Mouse (Mus musculus) neutrophil, adult 5-6 weeks (primary cell): ENCODE results near the gene Cpe. TPM values are rescaled to one million over a fixed set of nuclear protein-coding genes. Genes with fewer than 3 reads are reported as not detected.

ENCODE experiments used
- ATAC-seq: fragments of 151-379, 151-347 bp; 2 replicates; pipeline ENCODE4 v1.8.0; 2017; ENCODE audit warnings: mild to moderate bottlenecking, moderate TSS enrichment; ENCODE audit not compliant: insufficient number of reproducible peaks, poor library complexity, low FRiP score, severe bottlenecking; ENCODE audit errors: extremely low read depth
- total RNA-seq: library from RNA; stranded (forward); fragments of 200-1000 nt; gene quantifications from 2 replicates; pipeline ENCODE4 v1.2.3, GENCODE M21; 2017

Cpe gene
- total RNA-seq, 1 experiment from 2014 or later = 0.58 TPM

GRCm38 (mm10) chr8:64643382-64643781, 49.5 kb downstream of the Cpe start:
- ATAC-seq = no peak

GRCm38 (mm10) chr8:64642799-64643198, 50.1 kb downstream of the Cpe start:
- no peak for ATAC-seq

GRCm38 (mm10) chr8:64640599-64640998, 52.3 kb downstream of the Cpe start:
- no peak for ATAC-seq

GRCm38 (mm10) chr8:64639676-64640075, 53.2 kb downstream of the Cpe start:
- ATAC-seq = no peak

GRCm38 (mm10) chr8:64634901-64635300, 58.0 kb downstream of the Cpe start:
- ATAC-seq = no peak

GRCm38 (mm10) chr8:64634131-64634865, 58.6 kb downstream of the Cpe start:
- no peak for ATAC-seq

GRCm38 (mm10) chr8:64632169-64632568, 60.7 kb downstream of the Cpe start:
- no peak for ATAC-seq

GRCm38 (mm10) chr8:64631761-64632160, 61.1 kb downstream of the Cpe start:
- ATAC-seq = no peak

- ATAC-seq = no peak
These were observed 63.7 kb downstream of the Cpe start for GRCm38 (mm10) chr8:64629034-64629760.

- ATAC-seq = no peak
These were observed 64.8 kb downstream of the Cpe start for GRCm38 (mm10) chr8:64628039-64628438.

- no peak for ATAC-seq
These were observed 68.2 kb downstream of the Cpe start for GRCm38 (mm10) chr8:64624603-64625037.

GRCm38 (mm10) chr8:64620365-64621150, 72.3 kb downstream of the Cpe start:
- no peak for ATAC-seq

GRCm38 (mm10) chr8:64619661-64620060, 73.2 kb downstream of the Cpe start:
- ATAC-seq = no peak

GRCm38 (mm10) chr8:64618618-64619017, 74.2 kb downstream of the Cpe start:
- ATAC-seq = peak; percentile 60; the same call in 1 of the 2 replicates

- no peak for ATAC-seq
These were observed 76.3 kb downstream of the Cpe start for GRCm38 (mm10) chr8:64616566-64616965.

- no peak for ATAC-seq
These were observed 77.4 kb downstream of the Cpe start for GRCm38 (mm10) chr8:64615459-64615858.

GRCm38 (mm10) chr8:64613663-64614062, 79.2 kb downstream of the Cpe start:
- no peak for ATAC-seq

GRCm38 (mm10) chr8:64611210-64611974, 81.5 kb downstream of the Cpe start:
- ATAC-seq = no peak

- no peak for ATAC-seq
These were observed 83.9 kb downstream of the Cpe start for GRCm38 (mm10) chr8:64608931-64609330.
